Mouse (Mus musculus): Measurements from ENCODE around the gene Cdk5rap2.

DNA sequence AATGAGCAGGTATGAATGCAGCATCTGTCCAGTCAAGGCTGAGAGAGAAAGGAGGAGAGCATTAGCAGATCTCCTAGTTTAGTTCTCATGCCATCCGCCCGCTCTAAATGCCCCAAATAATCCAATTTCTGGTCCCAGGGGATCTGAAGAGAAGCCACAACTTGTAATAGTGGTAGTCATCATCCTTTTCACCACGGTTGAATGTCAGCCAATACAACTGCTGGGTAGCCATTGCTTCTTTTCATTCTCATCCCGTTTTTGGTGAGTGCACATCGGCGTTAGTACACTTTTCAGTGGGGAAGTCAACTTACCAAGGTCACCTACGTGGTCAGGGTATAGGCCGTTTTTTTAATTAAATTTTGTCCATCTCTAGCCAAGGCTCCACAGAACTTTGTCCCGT is 787 bp downstream of the Cdk5rap2 start:
- TF ChIP-seq CTCF (IDR thresholded peaks at IDR 0.05; ENCODE audit: control insufficient read depth, insufficient read depth, insufficient replicate concordance, low read depth, low read length) (no peak), POLR2A (IDR thresholded peaks at IDR 0.05; ENCODE audit: control insufficient read depth, low read depth, low read length) (no peak)
